Mouse (Mus musculus): ENCODE measurements at regions not wholly inside any gene's neighbourhood (a gene's known extent, or its start where the extent isn't known, plus 50 kb on each side); places are given as distances from the start of the nearest gene placed in this dataset.

GRCm38 (mm10) chr16:55634691-55635090, 204.0 kb downstream of the Nfkbiz start:
- no peak for ATAC-seq (ENCODE audit: insufficient number of reproducible peaks, low FRiP score, low TSS enrichment, low read depth)
- Histone ChIP-seq H3K27ac (replicated peaks; ENCODE audit: low read depth, low read length) (no peak overlapping the region), H3K4me3 (ENCODE audit: low read depth, low read length) (no peak overlapping the region), H3K9ac (ENCODE audit: low read length) (no peak overlapping the region), H3K9me3 (ENCODE audit: control insufficient read depth, low read length) (no peaks in the 10 kb centered on the region), H3K4me1 (ENCODE audit: control insufficient read depth, insufficient read depth, low read length) (no peaks in the 10 kb centered on the region), H3K36me3 (ENCODE audit: control insufficient read depth, insufficient read depth, low read length) (no peaks in the 10 kb centered on the region), H3K27me3 (ENCODE audit: control insufficient read depth, insufficient read depth, low read length) (no peaks in the 10 kb centered on the region), H3K4me2 (ENCODE audit: low read depth, severe bottlenecking) (no peak overlapping the region)
- WGBS, result 89% methylated on average over 1 of the region's 1 CpGs
- DNase-seq (ENCODE audit: low spot score), result no peak

- WGBS, result 87% methylated on average over 3 of the region's 3 CpGs
- H3K4me2 ChIP-seq (ENCODE audit: low read depth, severe bottlenecking), result no peak overlapping the region
Measured at GRCm38 (mm10) chr16:55632220-55632619, 206.5 kb downstream of the Nfkbiz start.

GRCm38 (mm10) chr16:55631637-55632036, 207.1 kb downstream of the Nfkbiz start:
- DNase-seq (ENCODE audit: low spot score) (no peak), ATAC-seq (ENCODE audit: insufficient number of reproducible peaks, low FRiP score, low TSS enrichment, low read depth) (no peak)
- H3K27ac ChIP-seq (replicated peaks; ENCODE audit: low read depth, low read length), result no peak overlapping the region
- H3K4me1 ChIP-seq (ENCODE audit: control insufficient read depth, insufficient read depth, low read length), result no peaks in the 10 kb centered on the region
- H3K27me3 ChIP-seq (ENCODE audit: control insufficient read depth, insufficient read depth, low read length), result no peaks in the 10 kb centered on the region
- H3K9ac ChIP-seq (ENCODE audit: low read length), result no peak overlapping the region
- no peaks in the 10 kb centered on the region for H3K9me3 ChIP-seq (ENCODE audit: control insufficient read depth, low read length)
- no peak overlapping the region for H3K4me3 ChIP-seq (ENCODE audit: low read depth, low read length)
- no peak overlapping the region for H3K4me2 ChIP-seq (ENCODE audit: low read depth, severe bottlenecking)
- WGBS, result 81% methylated on average over 2 of the region's 2 CpGs
- no peaks in the 10 kb centered on the region for H3K36me3 ChIP-seq (ENCODE audit: control insufficient read depth, insufficient read depth, low read length)

More at GRCm38 (mm10) chr16:55632220-55632619, 206.5 kb downstream of the Nfkbiz start:
- no peaks in the 10 kb centered on the region for H3K4me1 ChIP-seq (ENCODE audit: control insufficient read depth, insufficient read depth, low read length)
- DNase-seq (ENCODE audit: low spot score), result no peak
- H3K9ac ChIP-seq (ENCODE audit: low read length), result no peak overlapping the region
- H3K27me3 ChIP-seq (ENCODE audit: control insufficient read depth, insufficient read depth, low read length), result no peaks in the 10 kb centered on the region
- ATAC-seq (ENCODE audit: insufficient number of reproducible peaks, low FRiP score, low TSS enrichment, low read depth), result no peak
- no peak overlapping the region for H3K27ac ChIP-seq (replicated peaks; ENCODE audit: low read depth, low read length)
- H3K9me3 ChIP-seq (ENCODE audit: control insufficient read depth, low read length), result no peaks in the 10 kb centered on the region
- no peaks in the 10 kb centered on the region for H3K36me3 ChIP-seq (ENCODE audit: control insufficient read depth, insufficient read depth, low read length)
- H3K4me3 ChIP-seq (ENCODE audit: low read depth, low read length), result no peak overlapping the region

GRCm38 (mm10) chr16:55631048-55631447, 207.7 kb downstream of the Nfkbiz start:
- no peak for DNase-seq (ENCODE audit: low spot score)
- no peak overlapping the region for H3K27ac ChIP-seq (replicated peaks; ENCODE audit: low read depth, low read length)
- no peak for ATAC-seq (ENCODE audit: insufficient number of reproducible peaks, low FRiP score, low TSS enrichment, low read depth)
- 86% methylated on average over 2 of the region's 2 CpGs for WGBS
- no peak overlapping the region for H3K4me3 ChIP-seq (ENCODE audit: low read depth, low read length)
- no peak overlapping the region for H3K9ac ChIP-seq (ENCODE audit: low read length)
- H3K36me3 ChIP-seq (ENCODE audit: control insufficient read depth, insufficient read depth, low read length), result no peaks in the 10 kb centered on the region
- no peak overlapping the region for H3K4me2 ChIP-seq (ENCODE audit: low read depth, severe bottlenecking)
- H3K9me3 ChIP-seq (ENCODE audit: control insufficient read depth, low read length), result no peaks in the 10 kb centered on the region
- H3K27me3 ChIP-seq (ENCODE audit: control insufficient read depth, insufficient read depth, low read length), result no peaks in the 10 kb centered on the region
- H3K4me1 ChIP-seq (ENCODE audit: control insufficient read depth, insufficient read depth, low read length), result no peaks in the 10 kb centered on the region

- DNase-seq (ENCODE audit: low spot score) (no peak), ATAC-seq (ENCODE audit: insufficient number of reproducible peaks, low FRiP score, low TSS enrichment, low read depth) (no peak)
- H3K27ac ChIP-seq (replicated peaks; ENCODE audit: low read depth, low read length), result no peak overlapping the region
- H3K4me3 ChIP-seq (ENCODE audit: low read depth, low read length), result no peak overlapping the region
- H3K4me2 ChIP-seq (ENCODE audit: low read depth, severe bottlenecking), result no peak overlapping the region
- H3K9ac ChIP-seq (ENCODE audit: low read length), result no peak overlapping the region
- H3K27me3 ChIP-seq (ENCODE audit: control insufficient read depth, insufficient read depth, low read length), result no peaks in the 10 kb centered on the region
- 94% methylated on average over 1 of the region's 1 CpGs for WGBS
- H3K9me3 ChIP-seq (ENCODE audit: control insufficient read depth, low read length), result no peaks in the 10 kb centered on the region
- H3K4me1 ChIP-seq (ENCODE audit: control insufficient read depth, insufficient read depth, low read length), result no peaks in the 10 kb centered on the region
- H3K36me3 ChIP-seq (ENCODE audit: control insufficient read depth, insufficient read depth, low read length), result no peaks in the 10 kb centered on the region
Measured at GRCm38 (mm10) chr16:55627531-55627930, 211.2 kb downstream of the Nfkbiz start.

- DNase-seq (ENCODE audit: low spot score) (no peak), ATAC-seq (ENCODE audit: insufficient number of reproducible peaks, low FRiP score, low TSS enrichment, low read depth) (no peak)
- no peak overlapping the region for H3K9ac ChIP-seq (ENCODE audit: low read length)
- H3K9me3 ChIP-seq (ENCODE audit: control insufficient read depth, low read length), result no peaks in the 10 kb centered on the region
- no peak overlapping the region for H3K4me2 ChIP-seq (ENCODE audit: low read depth, severe bottlenecking)
- H3K27me3 ChIP-seq (ENCODE audit: control insufficient read depth, insufficient read depth, low read length), result no peaks in the 10 kb centered on the region
- H3K4me1 ChIP-seq (ENCODE audit: control insufficient read depth, insufficient read depth, low read length), result no peaks in the 10 kb centered on the region
- H3K36me3 ChIP-seq (ENCODE audit: control insufficient read depth, insufficient read depth, low read length), result no peaks in the 10 kb centered on the region
- H3K4me3 ChIP-seq (ENCODE audit: low read depth, low read length), result no peak overlapping the region
- no peak overlapping the region for H3K27ac ChIP-seq (replicated peaks; ENCODE audit: low read depth, low read length)
Measured at GRCm38 (mm10) chr16:55623422-55623821, 215.3 kb downstream of the Nfkbiz start.

- no peak overlapping the region for H3K27ac ChIP-seq (replicated peaks; ENCODE audit: low read depth, low read length)
- H3K4me2 ChIP-seq (ENCODE audit: low read depth, severe bottlenecking), result no peak overlapping the region
- 87% methylated on average over 3 of the region's 3 CpGs for WGBS
- H3K9ac ChIP-seq (ENCODE audit: low read length), result no peak overlapping the region
- no peaks in the 10 kb centered on the region for H3K9me3 ChIP-seq (ENCODE audit: control insufficient read depth, low read length)
- H3K27me3 ChIP-seq (ENCODE audit: control insufficient read depth, insufficient read depth, low read length), result no peaks in the 10 kb centered on the region
- no peaks in the 10 kb centered on the region for H3K4me1 ChIP-seq (ENCODE audit: control insufficient read depth, insufficient read depth, low read length)
- DNase-seq (ENCODE audit: low spot score) (no peak), ATAC-seq (ENCODE audit: insufficient number of reproducible peaks, low FRiP score, low TSS enrichment, low read depth) (no peak)
- no peak overlapping the region for H3K4me3 ChIP-seq (ENCODE audit: low read depth, low read length)
- no peaks in the 10 kb centered on the region for H3K36me3 ChIP-seq (ENCODE audit: control insufficient read depth, insufficient read depth, low read length)
Measured at GRCm38 (mm10) chr16:55619731-55620130, 219.0 kb downstream of the Nfkbiz start.

- no peak for ATAC-seq (ENCODE audit: insufficient number of reproducible peaks, low FRiP score, low TSS enrichment, low read depth)
- Histone ChIP-seq H3K9me3 (ENCODE audit: control insufficient read depth, low read length) (no peaks in the 10 kb centered on the region), H3K9ac (ENCODE audit: low read length) (no peak overlapping the region), H3K36me3 (ENCODE audit: control insufficient read depth, insufficient read depth, low read length) (no peaks in the 10 kb centered on the region), H3K4me3 (ENCODE audit: low read depth, low read length) (no peak overlapping the region), H3K4me2 (ENCODE audit: low read depth, severe bottlenecking) (no peak overlapping the region), H3K4me1 (ENCODE audit: control insufficient read depth, insufficient read depth, low read length) (no peaks in the 10 kb centered on the region), H3K27me3 (ENCODE audit: control insufficient read depth, insufficient read depth, low read length) (no peaks in the 10 kb centered on the region), H3K27ac (replicated peaks; ENCODE audit: low read depth, low read length) (no peak overlapping the region)
- 83% methylated on average over 3 of the region's 3 CpGs for WGBS
- no peak for DNase-seq (ENCODE audit: low spot score)
Measured at GRCm38 (mm10) chr16:55617958-55618357, 220.7 kb downstream of the Nfkbiz start.

- Histone ChIP-seq H3K9me3 (ENCODE audit: control insufficient read depth, low read length) (no peaks in the 10 kb centered on the region), H3K27me3 (ENCODE audit: control insufficient read depth, insufficient read depth, low read length) (no peaks in the 10 kb centered on the region), H3K27ac (replicated peaks; ENCODE audit: low read depth, low read length) (no peak overlapping the region), H3K9ac (ENCODE audit: low read length) (no peak overlapping the region), H3K4me2 (ENCODE audit: low read depth, severe bottlenecking) (no peak overlapping the region), H3K4me1 (ENCODE audit: control insufficient read depth, insufficient read depth, low read length) (no peaks in the 10 kb centered on the region), H3K36me3 (ENCODE audit: control insufficient read depth, insufficient read depth, low read length) (no peaks in the 10 kb centered on the region), H3K4me3 (ENCODE audit: low read depth, low read length) (no peak overlapping the region)
- ATAC-seq (ENCODE audit: insufficient number of reproducible peaks, low FRiP score, low TSS enrichment, low read depth) (no peak), DNase-seq (ENCODE audit: low spot score) (no peak)
- 47% methylated on average over 4 of the region's 4 CpGs for WGBS
Measured at GRCm38 (mm10) chr16:55617506-55617905, 221.2 kb downstream of the Nfkbiz start.

All from limb, embryonic 11.5 days (tissue).